Mouse (Mus musculus) pancreas, adult 10 weeks (tissue): ENCODE measurements around the gene Pappa. TPM values are rescaled to one million over a fixed set of nuclear protein-coding genes. Genes with fewer than 3 reads are reported as not detected.

Experiments used
- polyA plus RNA-seq: library from polyadenylated mRNA; stranded (reverse); fragments of 350-450 nt; fragmentation: Illumina TruSeq; extraction: RNeasy Lipid Tissue Mini Kit (QIAGEN cat#74804); gene quantifications from one replicate; pipeline ENCODE4 v1.2.3, GENCODE M21; 2015; ENCODE audit warnings: low read depth, low replicate concordance; ENCODE audit not compliant: insufficient read depth

Pappa gene
- polyA plus RNA-seq: 0.39 TPM

DNA sequence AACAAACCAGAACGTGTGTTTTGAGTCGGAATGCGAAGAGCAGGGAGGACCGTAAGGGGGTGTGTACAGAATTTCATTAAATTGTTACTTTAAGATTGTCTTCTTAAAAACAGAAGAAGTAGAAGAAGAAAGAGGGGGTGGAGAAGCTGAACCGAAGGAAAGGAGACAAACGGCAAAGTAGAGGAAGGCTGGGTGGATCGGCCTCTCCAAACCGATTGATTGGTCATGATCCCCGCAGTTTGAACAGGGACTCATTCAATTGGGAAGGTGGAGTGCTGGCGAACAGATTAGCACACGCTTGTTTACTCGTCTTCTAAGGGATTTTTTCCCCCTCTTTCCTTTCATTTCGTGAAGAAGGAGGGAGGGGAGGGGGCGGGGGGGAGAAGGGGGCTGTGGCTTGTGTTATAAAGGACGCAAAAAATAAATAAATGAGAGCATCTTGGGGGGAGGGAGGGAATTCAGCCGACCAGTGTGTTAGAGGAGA is at the start of gene Pappa:
Pappa (plus strand) TSS at position 434 of the 484 bp plus-strand sequence.

